Mouse (Mus musculus): ENCODE measurements around the gene Dnah5.

Gene Dnah5

GRCm38 (mm10) chr15:28203111-28204075, at the start of gene Dnah5:
Dnah5 (plus strand) TSS chr15:28203752.
- DNase-seq (ENCODE audit: low spot score in 2 of 2) = no peak

GRCm38 (mm10) chr15:28154822-28155501, 48.6 kb upstream of the Dnah5 start:
- DNase-seq (ENCODE audit: low spot score in 2 of 2) = peak; percentile 50 to 51

- peak; percentile 14 to 22 for DNase-seq (ENCODE audit: low spot score in 2 of 2)
Measured at GRCm38 (mm10) chr15:28158771-28159489, 44.6 kb upstream of the Dnah5 start.

- no peak for DNase-seq (ENCODE audit: low spot score in 2 of 2)
Measured at GRCm38 (mm10) chr15:28162291-28162690, 41.3 kb upstream of the Dnah5 start.

- DNase-seq (ENCODE audit: low spot score in 2 of 2) = no peak
Measured at GRCm38 (mm10) chr15:28165234-28165633, 38.3 kb upstream of the Dnah5 start.

GRCm38 (mm10) chr15:28166090-28166489, 37.5 kb upstream of the Dnah5 start:
- DNase-seq (ENCODE audit: low spot score in 2 of 2) = no peak

GRCm38 (mm10) chr15:28178951-28179350, 24.6 kb upstream of the Dnah5 start:
- no peak for DNase-seq (ENCODE audit: low spot score in 2 of 2)

- DNase-seq (ENCODE audit: low spot score in 2 of 2) = no peak
Measured at GRCm38 (mm10) chr15:28179556-28179955, 24.0 kb upstream of the Dnah5 start.

- peak; percentile 23 to 74 for DNase-seq (ENCODE audit: low spot score in 2 of 2)
Measured at GRCm38 (mm10) chr15:28181862-28182261, 21.7 kb upstream of the Dnah5 start.

GRCm38 (mm10) chr15:28182567-28182966, 21.0 kb upstream of the Dnah5 start:
- DNase-seq (ENCODE audit: low spot score in 2 of 2) = no peak

- peak; percentile 25 to 79 for DNase-seq (ENCODE audit: low spot score in 2 of 2)
Measured at GRCm38 (mm10) chr15:28187472-28188360, 15.8 kb upstream of the Dnah5 start.

- no peak for DNase-seq (ENCODE audit: low spot score in 2 of 2)
Measured at GRCm38 (mm10) chr15:28188361-28189011, 15.1 kb upstream of the Dnah5 start.

- DNase-seq (ENCODE audit: low spot score in 2 of 2) = no peak
Measured at GRCm38 (mm10) chr15:28189668-28190067, 13.9 kb upstream of the Dnah5 start.

GRCm38 (mm10) chr15:28198609-28199008, 4.9 kb upstream of the Dnah5 start:
- no peak for DNase-seq (ENCODE audit: low spot score in 2 of 2)

GRCm38 (mm10) chr15:28204626-28205025, 1.1 kb downstream of the Dnah5 start:
- no peak for DNase-seq (ENCODE audit: low spot score in 2 of 2)

GRCm38 (mm10) chr15:28207545-28207944, 4.0 kb downstream of the Dnah5 start:
- DNase-seq (ENCODE audit: low spot score in 2 of 2) = no peak

- no peak for DNase-seq (ENCODE audit: low spot score in 2 of 2)
Measured at GRCm38 (mm10) chr15:28213057-28213456, 9.5 kb downstream of the Dnah5 start.

- DNase-seq (ENCODE audit: low spot score in 2 of 2) = no peak
Measured at GRCm38 (mm10) chr15:28216358-28216757, 12.8 kb downstream of the Dnah5 start.

GRCm38 (mm10) chr15:28227316-28227715, 23.8 kb downstream of the Dnah5 start:
- no peak for DNase-seq (ENCODE audit: low spot score in 2 of 2)

GRCm38 (mm10) chr15:28260250-28260649, 56.7 kb downstream of the Dnah5 start:
- no peak for DNase-seq (ENCODE audit: low spot score in 2 of 2)

GRCm38 (mm10) chr15:28299438-28299837, 95.9 kb downstream of the Dnah5 start:
- no peak for DNase-seq (ENCODE audit: low spot score in 2 of 2)

Data from frontal cortex, postnatal 10 days (tissue).